In the genomic region with DNA sequence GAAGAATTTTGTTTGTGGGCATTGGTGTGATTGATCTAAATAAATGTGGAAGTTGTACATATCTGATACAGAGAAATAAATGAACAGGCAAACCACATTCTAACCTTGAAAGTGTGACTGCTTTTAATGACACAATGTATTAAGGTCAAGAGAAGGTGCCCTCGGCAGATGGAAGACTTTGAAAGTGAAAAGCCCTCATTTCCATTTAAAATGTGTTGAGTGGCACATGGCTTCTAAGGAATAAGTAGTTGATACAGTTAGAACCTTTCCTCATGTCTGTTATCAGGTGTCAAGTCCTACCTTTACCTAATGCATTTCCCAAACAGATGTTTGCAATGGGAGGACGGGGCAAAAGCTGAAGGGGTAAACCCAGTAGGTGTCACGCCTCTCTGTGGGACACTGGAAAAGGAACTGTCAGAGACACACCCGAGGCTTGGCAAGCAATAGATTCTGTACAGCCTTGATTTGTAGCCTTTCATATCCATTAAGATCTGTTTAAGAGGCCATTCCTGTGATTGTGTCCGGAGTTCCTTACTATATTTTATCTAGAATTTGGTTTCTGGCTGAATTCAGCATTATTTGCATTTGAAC, we compare ENCODE assay signal across 19 mouse cellular contexts.
DNase-seq lines count a peak whose midpoint lies in the region; ATAC-seq and TF ChIP-seq lines count a peak whose summit lies in the region.
"Had no signal": no experiment of that assay in that cellular context is flagged by ENCODE, and none has a peak within 500 bp of the region (broad histone marks: within the 10 kb centered on the region; RNA-seq: fewer than 3 reads in every experiment).

No protein-coding gene starts in this region.

- no peak for TF ChIP-seq CTCF in CH12.LX (conservative IDR thresholded peaks at IDR 0.05 in 1 of 2, IDR thresholded peaks at IDR 0.05 in 1 of 2; ENCODE audit: low read depth in 2 of 2, low read length in 2 of 2)
- TF ChIP-seq CTCF in brain, embryonic 14.5 days (IDR thresholded peaks at IDR 0.05; ENCODE audit: borderline replicate concordance, extremely low read depth, insufficient read depth, insufficient read length), result no peak

- WGBS in forebrain, embryonic 15.5 days, result 62% methylated on average over 5 of the region's 5 CpGs
- WGBS in forebrain, embryonic 16.5 days, result 55% methylated on average over 5 of the region's 5 CpGs
- WGBS in heart, embryonic 13.5 days, result 54% methylated on average over 5 of the region's 5 CpGs

- no peak for TF ChIP-seq POLR2A in CH12.LX (IDR thresholded peaks at IDR 0.05; ENCODE audit: low read depth, low read length)
- TF ChIP-seq POLR2A in brain, embryonic 14.5 days (IDR thresholded peaks at IDR 0.05; ENCODE audit: borderline replicate concordance, extremely low read depth, insufficient read depth, insufficient read length, poor library complexity, severe bottlenecking), result no peak

- 0 out of 2 replicates have a peak overlapping the region, but pooled peaks have one; percentile 5 for H3K27ac ChIP-seq in forebrain, embryonic 15.5 days (replicated peaks)
- no peak overlapping the region for H3K27ac ChIP-seq in forebrain, embryonic 16.5 days (ENCODE audit: low read length)
- H3K27ac ChIP-seq in heart, embryonic 13.5 days (replicated peaks), result 0 out of 2 replicates have a peak overlapping the region, but pooled peaks have one; percentile 12
- no peak overlapping the region for H3K27ac ChIP-seq in CH12.LX (ENCODE audit: insufficient read depth, low read depth)
- H3K27ac ChIP-seq: embryonic facial prominence, embryonic 12.5 days; hindbrain, embryonic 15.5 days had no signal

- dilution Hi-C loops in CH12.LX (cut with MboI; ENCODE audit: extremely low pct_ligation_motif_present, extremely low pct_unique_long_range_greater_than_20kb, low sequenced_read_pairs), result no loop called here

- TF ChIP-seq EP300 in CH12.LX (IDR thresholded peaks at IDR 0.05; ENCODE audit: low read length), result peak; percentile 23; the same call in 1 of the 2 replicates

- no peak for ATAC-seq in forebrain, embryonic 15.5 days (replicated peaks)
- ATAC-seq in forebrain, embryonic 16.5 days, result no peak
- ATAC-seq in heart, embryonic 13.5 days (ENCODE audit: extremely low read depth, insufficient number of reproducible peaks, low FRiP score, low TSS enrichment), result no peak
- ATAC-seq: inflammation-experienced regulatory T-cells, adult 6 months had no signal

- H3K4me2 ChIP-seq in forebrain, embryonic 15.5 days (replicated peaks), result no peak overlapping the region
- H3K4me2 ChIP-seq in forebrain, embryonic 16.5 days (ENCODE audit: low read length), result no peak overlapping the region
- no peak overlapping the region for H3K4me2 ChIP-seq in heart, embryonic 13.5 days
- H3K4me2 ChIP-seq in CH12.LX (ENCODE audit: insufficient read depth, low read depth, poor library complexity, severe bottlenecking), result peak overlapping the region; percentile 96
- H3K4me2 ChIP-seq: embryonic facial prominence, embryonic 12.5 days; heart, embryonic 11.5 days; hindbrain, embryonic 15.5 days had no signal

- no peak for DNase-seq in heart, adult 8-10 months (ENCODE audit: low spot score)
- DNase-seq in CH12.LX (ENCODE audit: extremely low read depth), result no peak
- DNase-seq in brain, embryonic 14.5 days (ENCODE audit: low read depth), result peak; percentile 40
- DNase-seq in lung, postnatal 14 days, result no peak
- DNase-seq: adrenal gland, adult 8-10 months; adrenal gland, postnatal 36 days; cerebellum, adult 11 months; cerebellum, adult 9-10 months; cerebellum, postnatal 25 days; gastrocnemius, postnatal 10 days; heart, postnatal 36 days; kidney, adult 18-20 months had no signal

- H3K36me3 ChIP-seq in forebrain, embryonic 15.5 days, result no peaks in the 10 kb centered on the region
- no peaks in the 10 kb centered on the region for H3K36me3 ChIP-seq in forebrain, embryonic 16.5 days (ENCODE audit: control insufficient read depth, insufficient read depth)
- H3K36me3 ChIP-seq in heart, embryonic 13.5 days, result no peaks in the 10 kb centered on the region
- H3K36me3 ChIP-seq in CH12.LX (replicated peaks in 1 of 2; ENCODE audit: control insufficient read depth in 1 of 2, insufficient read depth in 1 of 2, low read length in 1 of 2), result peaks cover 0 to 2% of the 10 kb centered on the region in 2 experiments
- H3K36me3 ChIP-seq: embryonic facial prominence, embryonic 12.5 days; hindbrain, embryonic 15.5 days had no signal

- no peaks in the 10 kb centered on the region; the same call in none of the 2 replicates for H3K79me2 ChIP-seq in CH12.LX (replicated peaks; ENCODE audit: control insufficient read depth, extremely low read depth, insufficient read depth, poor library complexity, severe bottlenecking)

- in situ Hi-C loops in CH12.LX (cut with MboI; ENCODE audit: low pct_ligation_motif_present, low pct_unique_long_range_greater_than_20kb, low sequenced_read_pairs), result loop anchor here (25.0 kb wide), 1 partner anchor 427 kb away; no protein-coding TSS in a partner anchor

- H3K4me3 ChIP-seq in forebrain, embryonic 15.5 days, result no peak overlapping the region
- no peak overlapping the region for H3K4me3 ChIP-seq in forebrain, embryonic 16.5 days (replicated peaks; ENCODE audit: low read length)
- no peak overlapping the region for H3K4me3 ChIP-seq in heart, embryonic 13.5 days
- no peak overlapping the region for H3K4me3 ChIP-seq in CH12.LX (replicated peaks in 1 of 3; ENCODE audit: low read depth in 2 of 3, low read length in 2 of 3, poor library complexity in 1 of 3)
- H3K4me3 ChIP-seq: embryonic facial prominence, embryonic 12.5 days; hindbrain, embryonic 15.5 days had no signal

- no peaks in the 10 kb centered on the region for H3K27me3 ChIP-seq in forebrain, embryonic 15.5 days
- H3K27me3 ChIP-seq in forebrain, embryonic 16.5 days (replicated peaks; ENCODE audit: control insufficient read depth, insufficient read depth, low read length), result no peaks in the 10 kb centered on the region
- no peaks in the 10 kb centered on the region for H3K27me3 ChIP-seq in heart, embryonic 13.5 days (replicated peaks)
- no peaks in the 10 kb centered on the region for H3K27me3 ChIP-seq in CH12.LX (replicated peaks)
- H3K27me3 ChIP-seq: embryonic facial prominence, embryonic 12.5 days; hindbrain, embryonic 15.5 days had no signal

- no peaks in the 10 kb centered on the region for H3K9me3 ChIP-seq in forebrain, embryonic 15.5 days
- no peaks in the 10 kb centered on the region for H3K9me3 ChIP-seq in forebrain, embryonic 16.5 days (ENCODE audit: control insufficient read depth, low read length)
- H3K9me3 ChIP-seq in heart, embryonic 13.5 days, result no peaks in the 10 kb centered on the region
- H3K9me3 ChIP-seq in CH12.LX (replicated peaks; ENCODE audit: low read length), result no peaks in the 10 kb centered on the region
- H3K9me3 ChIP-seq: embryonic facial prominence, embryonic 12.5 days; hindbrain, embryonic 15.5 days had no signal

- no peak; the same call in 1 of the 2 replicates for TF ChIP-seq RAD21 in CH12.LX (IDR thresholded peaks at IDR 0.05; ENCODE audit: low read depth, low read length)

- no peak overlapping the region for H3K9ac ChIP-seq in forebrain, embryonic 15.5 days (replicated peaks)
- no peak overlapping the region for H3K9ac ChIP-seq in forebrain, embryonic 16.5 days (replicated peaks; ENCODE audit: low read depth, low read length)
- no peak overlapping the region for H3K9ac ChIP-seq in heart, embryonic 13.5 days
- H3K9ac ChIP-seq in CH12.LX (ENCODE audit: insufficient read depth, low read depth), result peak overlapping the region; percentile 36
- H3K9ac ChIP-seq: embryonic facial prominence, embryonic 12.5 days; hindbrain, embryonic 15.5 days had no signal

- H3K4me1 ChIP-seq in forebrain, embryonic 15.5 days, result peaks cover 15% of the 10 kb centered on the region; the same call in 1 of the 2 replicates
- H3K4me1 ChIP-seq in forebrain, embryonic 16.5 days (replicated peaks; ENCODE audit: control insufficient read depth, insufficient read depth, low read length), result peaks cover 4% of the 10 kb centered on the region
- H3K4me1 ChIP-seq in heart, embryonic 13.5 days, result peaks cover 27% of the 10 kb centered on the region
- H3K4me1 ChIP-seq in CH12.LX (ENCODE audit: control insufficient read depth in 1 of 2, insufficient read depth in 2 of 2), result peaks cover 18 to 55% of the 10 kb centered on the region in 2 experiments
- H3K4me1 ChIP-seq: embryonic facial prominence, embryonic 12.5 days; hindbrain, embryonic 15.5 days had no signal

TF ChIP-seq in CH12.LX, 34 proteins besides CTCF, POLR2A, EP300 and RAD21:
- no peak for TF ChIP-seq SMC3 (IDR thresholded peaks at IDR 0.05; ENCODE audit: low read depth, low read length)
- TF ChIP-seq BHLHE40 (IDR thresholded peaks at IDR 0.05; ENCODE audit: low read depth, low read length), result peak; percentile 19; the same call in 1 of the 2 replicates
- TF ChIP-seq SIN3A (IDR thresholded peaks at IDR 0.05; ENCODE audit: low read length), result peak; percentile 50; the same call in 1 of the 2 replicates
- TF ChIP-seq IRF4 (IDR thresholded peaks at IDR 0.05; ENCODE audit: low read depth, low read length), result no peak
- no peak for TF ChIP-seq KAT2A (IDR thresholded peaks at IDR 0.05; ENCODE audit: insufficient replicate concordance, low read length)
- TF ChIP-seq UBTF (IDR thresholded peaks at IDR 0.05; ENCODE audit: low read depth, low read length), result no peak
- no peak for TF ChIP-seq POLR2AphosphoS2 (IDR thresholded peaks at IDR 0.05; ENCODE audit: low read depth, low read length)
- TF ChIP-seq MYC (IDR thresholded peaks at IDR 0.05; ENCODE audit: low read depth, low read length), result peak; percentile 65; the same call in 1 of the 2 replicates

Comparison
In these comparisons a context has a peak if more than half of its experiments do, and no peak if none do; other contexts are left out.
1. H3K27ac ChIP-seq: peak in forebrain, embryonic 15.5 days (single experiment) and heart, embryonic 13.5 days (single experiment); none in forebrain, embryonic 16.5 days (single experiment) and CH12.LX (single experiment).